Mouse (Mus musculus) kidney, adult 2 months (tissue): ENCODE measurements around the gene Snx5. TPM values are rescaled to one million over a fixed set of nuclear protein-coding genes. Genes with fewer than 3 reads are reported as not detected.

ENCODE experiments used
- DNase-seq: peaks from one replicate; pipeline ENCODE4 v3.0.0; 2021
- H3K27ac ChIP-seq: fragments of 200-500 bp; 2 replicates; pipeline ENCODE4 v1.5.1; 2012; ENCODE audit warnings: low read depth, low read length, control low read depth, inconsistent platforms; ENCODE audit not compliant: insufficient read depth
- H3K27me3 ChIP-seq: fragments of 200-500 bp; replicated peaks from 2 replicates; pipeline ENCODE4 v1.6.1; 2012; ENCODE audit warnings: mild to moderate bottlenecking, moderate library complexity, low read length, inconsistent platforms; ENCODE audit not compliant: control insufficient read depth, insufficient read depth
- H3K36me3 ChIP-seq: fragments of 200-500 bp; 2 replicates; pipeline ENCODE4 v1.6.1; 2012; ENCODE audit warnings: mild to moderate bottlenecking, moderate library complexity, low read length, inconsistent platforms; ENCODE audit not compliant: control insufficient read depth, insufficient read depth
- H3K4me1 ChIP-seq: fragments of 200-500 bp; 2 replicates; pipeline ENCODE4 v1.6.1; 2011; ENCODE audit warnings: low read length; ENCODE audit not compliant: control insufficient read depth, insufficient read depth
- H3K4me3 ChIP-seq: fragments of 200-500 bp; 2 replicates; pipeline ENCODE4 v1.5.1; 2011; ENCODE audit warnings: mild to moderate bottlenecking, low read depth, low read length, control low read depth; ENCODE audit not compliant: insufficient read depth
- CTCF ChIP-seq: fragments of 200-500 bp; conservative IDR thresholded peaks from 2 replicates; pipeline ENCODE4 v1.5.1; 2011; ENCODE audit warnings: low read depth, mild to moderate bottlenecking, control low read depth, low read length, moderate library complexity, mixed read lengths; ENCODE audit not compliant: insufficient read depth, insufficient read length
- POLR2A ChIP-seq: fragments of 200-500 bp; IDR thresholded peaks from one replicate; pipeline ENCODE4 v1.6.1; 2011; ENCODE audit warnings: low read depth, low read length, control low read depth
- WGBS: fragments of 180-500 bp; shearing (Covaris S2); methylation state at CpG from one replicate; pipeline ENCODE4 v1.1.7; 2018; 5-methylcytosine and 5-hydroxymethylcytosine counted together
- polyA plus RNA-seq: library from polyadenylated mRNA; depleted of rRNA; stranded (reverse); fragments of >200 nt; gene quantifications from 2 replicates; pipeline ENCODE4 v1.2.3, GENCODE M21; 2012; rRNA removed

The Snx5 gene
- polyA plus RNA-seq, 1 experiment, result 47.2 TPM

DNA sequence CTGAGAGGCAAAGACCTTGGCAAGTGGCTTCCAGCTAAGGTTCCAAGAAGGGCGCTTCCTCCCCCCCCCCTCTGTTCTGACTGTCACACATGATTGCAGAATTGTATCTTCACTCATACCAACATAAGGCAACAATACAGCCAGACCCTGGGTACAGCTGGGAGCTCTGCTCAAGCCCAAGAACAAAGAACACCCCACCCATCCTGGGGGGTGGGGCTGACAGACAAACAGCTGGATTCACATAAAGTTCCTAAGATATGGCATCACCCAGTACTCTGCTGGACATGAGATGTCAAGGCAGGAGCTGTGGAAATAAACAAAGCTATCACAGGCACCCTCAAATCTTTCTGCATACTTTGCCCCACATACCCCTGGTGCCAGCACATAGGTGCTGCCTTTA lies 63.3 kb downstream of the Snx5 start:
- Histone ChIP-seq H3K4me1 (peaks cover 7% of the 10 kb centered on the region), H3K27me3 (no peaks in the 10 kb centered on the region), H3K4me3 (no peak overlapping the region), H3K36me3 (no peaks in the 10 kb centered on the region), H3K27ac (no peak overlapping the region)
- WGBS, result 67% methylated on average over 1 of the region's 1 CpGs
- TF ChIP-seq CTCF, result no peak
- no peak for TF ChIP-seq POLR2A
- peak; percentile 16 for DNase-seq

DNA sequence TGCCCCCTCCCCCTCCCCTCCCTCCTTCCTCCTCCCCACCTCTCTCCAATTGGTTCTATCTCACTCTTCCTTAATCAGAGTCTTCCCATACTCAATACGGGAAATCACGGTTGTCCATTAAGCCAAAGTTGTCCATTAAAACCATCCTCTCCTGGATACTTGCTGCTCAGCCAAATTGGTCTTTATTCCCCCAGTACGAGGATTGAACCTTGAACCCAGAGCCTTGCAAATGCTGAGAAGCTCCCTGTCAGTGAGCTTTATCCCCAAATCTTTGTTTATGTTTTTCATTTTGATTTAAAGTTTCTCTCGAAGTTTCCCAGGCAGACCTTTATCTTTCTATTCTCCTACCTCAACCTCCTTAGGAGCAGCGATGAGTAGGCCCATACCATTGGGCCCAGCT lies 67.7 kb downstream of the Snx5 start:
- TF ChIP-seq POLR2A, result no peak
- no peak for TF ChIP-seq CTCF
- DNase-seq, result peak; percentile 80
- Histone ChIP-seq H3K27me3 (no peaks in the 10 kb centered on the region), H3K36me3 (no peaks in the 10 kb centered on the region), H3K27ac (no peak overlapping the region), H3K4me3 (no peak overlapping the region), H3K4me1 (peaks cover 8% of the 10 kb centered on the region)
- 72% methylated on average over 5 of the region's 5 CpGs for WGBS

DNA sequence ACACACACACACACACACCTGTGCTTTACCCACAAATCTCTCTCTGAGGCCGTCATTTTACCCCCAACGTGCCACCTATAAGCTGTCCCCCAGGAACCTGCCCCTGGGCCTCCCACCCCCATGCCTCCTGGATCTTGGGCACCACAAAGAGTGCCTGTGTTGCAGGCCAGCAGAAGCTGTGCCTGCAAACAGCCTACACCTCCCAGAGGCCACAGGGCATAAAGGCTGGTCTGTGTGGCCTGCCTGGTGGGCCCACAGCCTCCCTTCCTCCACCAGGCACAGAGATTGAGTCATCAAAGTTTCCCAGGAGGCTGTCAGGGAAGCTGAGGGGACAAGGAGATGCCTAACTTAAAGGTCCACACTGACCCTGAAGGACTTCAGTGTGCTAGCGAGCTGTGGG lies 68.1 kb downstream of the Snx5 start:
- TF ChIP-seq CTCF (no peak), POLR2A (no peak)
- no peak for DNase-seq
- no peaks in the 10 kb centered on the region for H3K27me3 ChIP-seq
- peaks cover 8% of the 10 kb centered on the region for H3K4me1 ChIP-seq
- no peaks in the 10 kb centered on the region for H3K36me3 ChIP-seq
- WGBS, result 76% methylated on average over 3 of the region's 3 CpGs
- H3K27ac ChIP-seq, result peak overlapping the region; percentile 42; the same call in 1 of the 2 replicates
- no peak overlapping the region for H3K4me3 ChIP-seq

DNA sequence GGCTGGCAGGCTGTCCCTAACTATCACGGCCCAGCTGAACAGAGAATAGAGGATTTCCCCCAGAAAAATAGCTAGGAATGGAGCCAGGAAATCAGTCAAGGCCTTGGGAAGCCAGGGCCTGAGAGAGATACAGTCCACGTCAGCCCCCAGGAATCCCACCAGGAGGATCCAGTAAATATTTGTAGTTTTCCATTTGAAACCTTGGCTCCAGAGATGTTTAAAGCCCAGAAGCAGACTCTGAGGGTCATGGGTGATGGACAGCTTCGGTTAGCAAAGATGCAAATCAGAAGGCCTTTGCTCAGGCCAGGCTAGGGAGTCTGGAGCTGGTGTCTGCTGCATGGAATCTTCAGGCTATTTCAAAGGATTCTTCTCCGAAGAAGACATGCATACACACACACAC lies 68.6 kb downstream of the Snx5 start:
- Histone ChIP-seq H3K27ac (no peak overlapping the region), H3K36me3 (no peaks in the 10 kb centered on the region), H3K27me3 (no peaks in the 10 kb centered on the region), H3K4me1 (peaks cover 8% of the 10 kb centered on the region), H3K4me3 (no peak overlapping the region)
- peak; percentile 42 for DNase-seq
- TF ChIP-seq CTCF (no peak), POLR2A (no peak)
- 52% methylated on average over 4 of the region's 4 CpGs for WGBS

Other genes starting within 250 kb of the Snx5 start
- gene Banf2, start 237.8 kb downstream of the Snx5 start, polyA plus RNA-seq, result not detected in 2 replicates
- gene Mgme1, start 243 bp downstream of the Snx5 start, polyA plus RNA-seq, result 6.3 and 8.1 TPM in 2 replicates
- gene Ovol2, start 61.2 kb upstream of the Snx5 start, polyA plus RNA-seq, result 2.1 and 3.0 TPM in 2 replicates
- 43.0 and 44.8 TPM in 2 replicates for gene Kat14, start 98.1 kb upstream of the Snx5 start, polyA plus RNA-seq
- gene Pet117, start 98.1 kb upstream of the Snx5 start, polyA plus RNA-seq, result not detected in 2 replicates